Mouse (Mus musculus): ENCODE measurements at regions not wholly inside any gene's neighbourhood (a gene's known extent, or its start where the extent isn't known, plus 50 kb on each side); places are given as distances from the start of the nearest gene placed in this dataset.

GRCm38 (mm10) chr15:71162097-71162496 is 2672.3 kb upstream of the Gm6569 start:
- TF ChIP-seq CTCF (IDR thresholded peaks at IDR 0.05 in 2 of 3, conservative IDR thresholded peaks at IDR 0.05 in 1 of 3; ENCODE audit: control insufficient read depth in 1 of 3, insufficient read depth in 1 of 3, low read depth in 2 of 3, low read length in 3 of 3, poor library complexity in 1 of 3, severe bottlenecking in 1 of 3) (no peak), TBP (IDR thresholded peaks at IDR 0.05; ENCODE audit: low read depth, low read length) (no peak), GATA1 (IDR thresholded peaks at IDR 0.05; ENCODE audit: low read depth, low read length) (no peak)
